Mouse (Mus musculus): Measurements from ENCODE around the gene Numb. TPM values are rescaled to one million over a fixed set of nuclear protein-coding genes. Genes with fewer than 3 reads are reported as not detected.

Gene Numb
- total and polyA plus RNA-seq, 3 experiments = 8.4 to 14.6 TPM; not detected in 1

GRCm38 (mm10) chr12:83841409-83842190 is 80.1 kb downstream of the Numb start:
- no peak for DNase-seq (ENCODE audit: low read depth, low spot score)
- Histone ChIP-seq H3K27ac (ENCODE audit: control insufficient read depth, low read depth, low read length) (no peak overlapping the region), H3K79me2 (ENCODE audit: control insufficient read depth, insufficient read depth, low read length, poor library complexity) (no peaks in the 10 kb centered on the region), H3K4me1 (ENCODE audit: control insufficient read depth in 1 of 2, insufficient read depth in 2 of 2, low read length in 2 of 2) (no peaks in the 10 kb centered on the region), H3K9ac (ENCODE audit: control insufficient read depth, low read depth, low read length, poor library complexity, severe bottlenecking) (no peak overlapping the region), H3K36me3 (ENCODE audit: control insufficient read depth in 1 of 2, insufficient read depth in 2 of 2, low read length in 2 of 2) (peaks cover 0 to 3% of the 10 kb centered on the region in 2 experiments; a peak in 3 of 4 replicates), H3K27me3 (ENCODE audit: control insufficient read depth in 1 of 2, insufficient read depth in 2 of 2, low read length in 2 of 2) (no peaks in the 10 kb centered on the region), H3K9me3 (replicated peaks; ENCODE audit: insufficient read depth, low read length) (no peaks in the 10 kb centered on the region), H3K4me3 (ENCODE audit: control insufficient read depth in 1 of 2, insufficient read depth in 1 of 2, low read depth in 2 of 2, low read length in 2 of 2) (no peak overlapping the region)
- no peak for TF ChIP-seq CTCF (IDR thresholded peaks at IDR 0.05 in 2 of 3, conservative IDR thresholded peaks at IDR 0.05 in 1 of 3; ENCODE audit: control insufficient read depth in 1 of 3, insufficient read depth in 1 of 3, low read depth in 2 of 3, low read length in 3 of 3, poor library complexity in 1 of 3, severe bottlenecking in 1 of 3)
- TF ChIP-seq CHD2 (IDR thresholded peaks at IDR 0.05; ENCODE audit: low read length) = no peak
- TF ChIP-seq GATA1 (IDR thresholded peaks at IDR 0.05; ENCODE audit: low read depth, low read length) = no peak
- no peak for TF ChIP-seq MAX (IDR thresholded peaks at IDR 0.05; ENCODE audit: low read length)
- no peak for TF ChIP-seq ZMIZ1 (IDR thresholded peaks at IDR 0.05; ENCODE audit: low read depth, low read length)

- Histone ChIP-seq H3K9me3 (replicated peaks; ENCODE audit: insufficient read depth, low read length) (no peaks in the 10 kb centered on the region), H3K27ac (ENCODE audit: control insufficient read depth, low read depth, low read length) (no peak overlapping the region), H3K27me3 (ENCODE audit: control insufficient read depth in 1 of 2, insufficient read depth in 2 of 2, low read length in 2 of 2) (no peaks in the 10 kb centered on the region), H3K79me2 (ENCODE audit: control insufficient read depth, insufficient read depth, low read length, poor library complexity) (no peaks in the 10 kb centered on the region), H3K9ac (ENCODE audit: control insufficient read depth, low read depth, low read length, poor library complexity, severe bottlenecking) (no peak overlapping the region), H3K36me3 (ENCODE audit: control insufficient read depth in 1 of 2, insufficient read depth in 2 of 2, low read length in 2 of 2) (peaks cover 0 to 1% of the 10 kb centered on the region in 2 experiments; a peak in 1 of 4 replicates), H3K4me3 (ENCODE audit: control insufficient read depth in 1 of 2, insufficient read depth in 1 of 2, low read depth in 2 of 2, low read length in 2 of 2) (no peak overlapping the region), H3K4me1 (ENCODE audit: control insufficient read depth in 1 of 2, insufficient read depth in 2 of 2, low read length in 2 of 2) (no peaks in the 10 kb centered on the region)
- no peak for DNase-seq (ENCODE audit: low read depth, low spot score)
- TF ChIP-seq HCFC1 (IDR thresholded peaks at IDR 0.05; ENCODE audit: low read depth, low read length) (no peak), TBP (IDR thresholded peaks at IDR 0.05; ENCODE audit: low read depth, low read length) (no peak), POLR2AphosphoS5 (IDR thresholded peaks at IDR 0.05; ENCODE audit: borderline replicate concordance, low read depth, low read length) (no peak), POLR2AphosphoS2 (IDR thresholded peaks at IDR 0.05; ENCODE audit: low read length) (no peak), SIN3A (IDR thresholded peaks at IDR 0.05; ENCODE audit: low read length) (no peak), JUND (IDR thresholded peaks at IDR 0.05; ENCODE audit: low read depth, low read length) (no peak), NELFE (IDR thresholded peaks at IDR 0.05; ENCODE audit: low read depth, low read length) (no peak), USF1 (IDR thresholded peaks at IDR 0.05; ENCODE audit: low read depth, low read length) (no peak)
Observed at GRCm38 (mm10) chr12:83833979-83834378, 87.8 kb downstream of the Numb start.

- no peaks in the 10 kb centered on the region for H3K27me3 ChIP-seq (ENCODE audit: control insufficient read depth in 1 of 2, insufficient read depth in 2 of 2, low read length in 2 of 2)
- no peaks in the 10 kb centered on the region for H3K79me2 ChIP-seq (ENCODE audit: control insufficient read depth, insufficient read depth, low read length, poor library complexity)
- H3K27ac ChIP-seq (ENCODE audit: control insufficient read depth, low read depth, low read length) = no peak overlapping the region
- H3K36me3 ChIP-seq (ENCODE audit: control insufficient read depth in 1 of 2, insufficient read depth in 2 of 2, low read length in 2 of 2) = 0 out of 4 replicates have a peak, but pooled peaks cover 0 to 1% of the 10 kb centered on the region in 2 experiments
- DNase-seq (ENCODE audit: low read depth, low spot score) = no peak
- no peaks in the 10 kb centered on the region for H3K4me1 ChIP-seq (ENCODE audit: control insufficient read depth in 1 of 2, insufficient read depth in 2 of 2, low read length in 2 of 2)
- H3K9me3 ChIP-seq (replicated peaks; ENCODE audit: insufficient read depth, low read length) = no peaks in the 10 kb centered on the region
- no peak overlapping the region for H3K4me3 ChIP-seq (ENCODE audit: control insufficient read depth in 1 of 2, insufficient read depth in 1 of 2, low read depth in 2 of 2, low read length in 2 of 2)
- H3K9ac ChIP-seq (ENCODE audit: control insufficient read depth, low read depth, low read length, poor library complexity, severe bottlenecking) = no peak overlapping the region
- TF ChIP-seq CTCF (IDR thresholded peaks at IDR 0.05 in 2 of 3, conservative IDR thresholded peaks at IDR 0.05 in 1 of 3; ENCODE audit: control insufficient read depth in 1 of 3, insufficient read depth in 1 of 3, low read depth in 2 of 3, low read length in 3 of 3, poor library complexity in 1 of 3, severe bottlenecking in 1 of 3) (no peak), USF1 (IDR thresholded peaks at IDR 0.05; ENCODE audit: low read depth, low read length) (no peak), MYC (IDR thresholded peaks at IDR 0.05; ENCODE audit: low read depth, low read length) (no peak), USF2 (IDR thresholded peaks at IDR 0.05; ENCODE audit: borderline replicate concordance in 1 of 2, insufficient read depth in 1 of 2, low read depth in 1 of 2, low read length in 2 of 2) (no peak), RCOR1 (IDR thresholded peaks at IDR 0.05; ENCODE audit: low read depth, low read length) (no peak), JUND (IDR thresholded peaks at IDR 0.05; ENCODE audit: low read depth, low read length) (no peak), NRF1 (IDR thresholded peaks at IDR 0.05; ENCODE audit: insufficient read depth, low read depth, low read length, poor library complexity, severe bottlenecking) (no peak), TCF12 (IDR thresholded peaks at IDR 0.05; ENCODE audit: low read depth, low read length) (no peak)
Observed at GRCm38 (mm10) chr12:83830424-83830823, 91.3 kb downstream of the Numb start.

Data from MEL (cell line).